Mouse (Mus musculus) heart, adult 2 months (tissue): ENCODE measurements around the gene Tbxas1. TPM values are rescaled to one million over a fixed set of nuclear protein-coding genes. Genes with fewer than 3 reads are reported as not detected.

Experiments
- DNase-seq, 2 experiments: peaks; one replicate each; pipeline ENCODE4 v3.0.0; 2021
- H3K27ac ChIP-seq: fragments of 200-600 bp; 2 replicates; pipeline ENCODE4 v1.8.1; 2022
- H3K27me3 ChIP-seq: fragments of 200-500 bp; 2 replicates; pipeline ENCODE4 v1.6.1; 2012; ENCODE audit warnings: mild to moderate bottlenecking, low read length, inconsistent platforms, mixed read lengths; ENCODE audit not compliant: control insufficient read depth, insufficient read depth
- H3K36me3 ChIP-seq: fragments of 200-500 bp; 2 replicates; pipeline ENCODE4 v1.6.1; 2012; ENCODE audit warnings: low read length, inconsistent platforms; ENCODE audit not compliant: control insufficient read depth, insufficient read depth
- H3K4me1 ChIP-seq: fragments of 200-500 bp; 2 replicates; pipeline ENCODE4 v1.6.1; 2011; ENCODE audit warnings: low read length; ENCODE audit not compliant: control insufficient read depth, insufficient read depth
- H3K4me3 ChIP-seq: fragments of 200-600 bp; 2 replicates; pipeline ENCODE4 v1.8.1; 2022
- H3K79me2 ChIP-seq: fragments of 200-500 bp; replicated peaks from 2 replicates; pipeline ENCODE4 v1.6.1; 2012; ENCODE audit warnings: mild to moderate bottlenecking, inconsistent platforms, low read length, moderate library complexity, mixed read lengths; ENCODE audit not compliant: control insufficient read depth, insufficient read depth
- H3K9ac ChIP-seq: fragments of 200-500 bp; 2 replicates; pipeline ENCODE4 v1.6.1; 2012; ENCODE audit warnings: low read depth, mild to moderate bottlenecking, control low read depth, inconsistent platforms, low read length, mixed read lengths
- CTCF ChIP-seq: fragments of 200-600 bp; IDR thresholded peaks from 2 replicates; pipeline ENCODE4 v1.8.1; 2022; ENCODE audit warnings: antibody characterized with exemption, mild to moderate bottlenecking, moderate library complexity
- EP300 ChIP-seq: fragments of 200-500 bp; IDR thresholded peaks from 2 replicates; pipeline ENCODE4 v1.6.1; 2011; ENCODE audit warnings: low read depth, low read length, control low read depth; ENCODE audit not compliant: insufficient read depth
- POLR2A ChIP-seq: fragments of 200-500 bp; IDR thresholded peaks from 2 replicates; pipeline ENCODE4 v1.6.1; 2011; ENCODE audit warnings: mild to moderate bottlenecking, low read depth, low read length, control low read depth; ENCODE audit not compliant: insufficient read depth
- WGBS: fragments of 180-500 bp; shearing (Covaris S2); methylation state at CpG from one replicate; pipeline ENCODE4 v1.1.7; 2018; 5-methylcytosine and 5-hydroxymethylcytosine counted together
- intact Hi-C: fragments of 180-260 bp; cut with DNase I; formaldehyde crosslinking; loops from one replicate; pipeline ENCODE4 v1.15.1; 2025
- polyA plus RNA-seq: library from polyadenylated mRNA; depleted of rRNA; stranded (reverse); fragments of >200 nt; gene quantifications from 2 replicates; pipeline ENCODE4 v1.2.3, GENCODE M21; 2012
- total RNA-seq, 2 experiments: library from RNA; stranded (reverse); gene quantifications; 2 replicates each; pipeline ENCODE4 v1.2.3; 2021

The Tbxas1 gene
- total and polyA plus RNA-seq, 3 experiments, result 1.9 to 2.7 (median 2.1) TPM

DNA sequence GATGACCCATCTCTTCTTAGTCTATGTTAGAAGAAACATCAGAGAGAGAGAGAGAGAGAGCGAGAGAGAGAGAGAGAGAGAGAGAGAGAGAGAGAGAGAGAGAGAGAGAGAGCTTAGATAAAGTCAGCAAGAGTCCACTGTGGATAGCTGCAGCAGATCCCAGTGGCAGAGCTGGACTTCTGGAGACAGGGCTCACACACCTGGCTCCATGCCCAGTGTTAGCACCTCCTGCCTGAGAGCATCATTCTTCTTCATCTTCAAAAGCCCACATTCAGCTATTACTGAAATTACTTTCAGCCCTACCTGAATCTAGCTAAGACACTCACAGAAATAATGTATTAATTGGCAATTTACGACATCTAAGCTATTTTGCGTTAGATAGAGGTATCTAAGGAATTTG is 85.2 kb downstream of the Tbxas1 start:
- 43% methylated on average over 3 of the region's 3 CpGs for WGBS
- intact Hi-C loops, result no loop called here
- Histone ChIP-seq H3K36me3 (no peaks in the 10 kb centered on the region), H3K79me2 (no peaks in the 10 kb centered on the region), H3K27ac (no peak overlapping the region), H3K27me3 (no peaks in the 10 kb centered on the region), H3K9ac (no peak overlapping the region), H3K4me1 (no peaks in the 10 kb centered on the region), H3K4me3 (no peak overlapping the region)
- TF ChIP-seq EP300, result no peak
- TF ChIP-seq POLR2A, result no peak
- TF ChIP-seq CTCF, result no peak
- no peak for DNase-seq

DNA sequence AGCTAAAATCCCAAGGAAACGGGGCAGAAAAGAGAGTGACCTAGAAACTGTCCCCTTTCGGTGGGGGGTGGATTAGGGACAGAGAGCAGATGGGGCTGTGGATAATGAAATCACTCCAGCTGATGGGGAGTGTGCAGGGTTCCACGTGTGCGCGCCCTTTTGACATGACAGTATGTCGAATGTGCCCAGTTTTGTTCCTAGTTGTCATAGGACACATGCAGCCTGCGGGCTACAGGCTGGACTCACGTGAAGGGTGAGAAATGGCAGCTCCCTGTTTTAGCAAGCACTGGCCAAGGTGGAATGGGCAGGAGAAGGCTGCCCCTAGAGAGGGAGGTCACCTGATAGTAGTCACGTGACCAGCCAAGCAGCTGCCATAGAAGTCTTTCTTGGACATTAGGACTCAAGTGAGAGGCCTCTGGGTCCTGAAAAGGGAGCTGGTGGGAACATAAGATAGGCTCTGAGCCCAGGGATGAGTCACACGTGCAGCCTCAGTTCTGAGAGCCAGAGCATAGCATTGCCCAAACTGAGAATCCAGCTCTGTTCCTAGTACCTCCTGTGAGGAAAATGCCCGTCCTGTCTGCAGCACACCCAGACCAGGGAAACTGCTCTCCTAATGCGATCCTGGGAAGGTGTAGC is 85.7 kb downstream of the Tbxas1 start:
- no peak overlapping the region for H3K27ac ChIP-seq
- no peaks in the 10 kb centered on the region for H3K4me1 ChIP-seq
- intact Hi-C loops, result no loop called here
- no peak overlapping the region for H3K4me3 ChIP-seq
- H3K9ac ChIP-seq, result no peak overlapping the region
- TF ChIP-seq POLR2A (no peak), EP300 (0 out of 2 replicates have a peak, but pooled peaks have one; percentile 9), CTCF (no peak)
- no peaks in the 10 kb centered on the region for H3K27me3 ChIP-seq
- H3K36me3 ChIP-seq, result no peaks in the 10 kb centered on the region
- peak; percentile 48 to 68 for DNase-seq
- 43% methylated on average over 12 of the region's 12 CpGs for WGBS
- no peaks in the 10 kb centered on the region for H3K79me2 ChIP-seq

DNA sequence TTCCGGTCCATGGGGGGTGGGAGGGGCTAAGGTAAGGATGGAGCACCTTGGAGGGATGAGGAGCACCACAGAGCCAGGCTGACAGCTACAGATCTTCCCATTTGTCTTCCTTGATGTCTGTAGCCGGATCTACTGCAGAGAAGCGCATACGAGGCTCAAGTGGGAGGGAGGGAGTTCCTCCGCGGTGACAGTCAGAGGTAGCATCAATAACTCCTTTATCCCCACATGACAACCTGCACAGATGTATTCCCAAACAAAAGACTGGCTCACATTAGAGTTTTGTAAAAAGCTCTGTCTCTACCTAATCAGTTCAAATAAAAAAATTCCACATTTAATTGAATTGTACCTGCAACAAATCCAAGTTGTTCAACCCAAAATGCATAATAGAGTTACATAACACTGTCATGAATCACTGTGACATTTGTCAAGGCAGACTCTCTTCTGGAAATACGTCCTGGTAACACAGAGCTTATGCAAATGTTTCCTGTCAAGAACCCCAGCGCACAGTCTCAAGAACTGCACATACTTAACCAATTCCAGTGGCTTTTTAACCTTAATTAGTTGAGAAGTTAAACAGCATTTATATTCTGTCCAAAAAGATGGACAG is 86.3 kb downstream of the Tbxas1 start:
- Histone ChIP-seq H3K79me2 (no peaks in the 10 kb centered on the region), H3K27me3 (no peaks in the 10 kb centered on the region), H3K4me1 (no peaks in the 10 kb centered on the region), H3K27ac (no peak overlapping the region), H3K4me3 (no peak overlapping the region), H3K36me3 (no peaks in the 10 kb centered on the region), H3K9ac (no peak overlapping the region)
- 65% methylated on average over 8 of the region's 8 CpGs for WGBS
- intact Hi-C loops, result no loop called here
- no peak for TF ChIP-seq POLR2A
- TF ChIP-seq CTCF, result no peak
- TF ChIP-seq EP300, result no peak
- no peak for DNase-seq

DNA sequence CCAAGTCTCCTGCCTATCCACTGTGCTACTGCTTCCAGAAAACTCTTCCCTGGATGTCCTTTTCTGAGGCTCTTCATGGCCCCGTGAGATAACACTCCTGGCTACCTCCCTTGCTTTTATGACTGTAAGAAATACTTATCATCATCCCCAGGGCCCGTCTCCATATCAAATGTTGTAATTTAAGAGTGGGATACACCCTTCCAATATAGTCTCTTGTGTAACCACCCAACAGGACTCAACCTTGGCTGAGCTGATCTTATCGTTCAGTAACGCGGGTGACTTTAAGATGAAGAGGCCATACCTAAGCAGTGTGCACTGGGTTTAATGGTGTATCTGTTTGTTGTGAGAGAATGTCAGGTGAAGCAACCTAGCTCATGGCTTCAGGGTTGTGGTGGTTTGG is 91.6 kb downstream of the Tbxas1 start:
- DNase-seq, result no peak
- H3K27me3 ChIP-seq, result no peaks in the 10 kb centered on the region
- WGBS, result 93% methylated on average over 5 of the region's 5 CpGs

DNA sequence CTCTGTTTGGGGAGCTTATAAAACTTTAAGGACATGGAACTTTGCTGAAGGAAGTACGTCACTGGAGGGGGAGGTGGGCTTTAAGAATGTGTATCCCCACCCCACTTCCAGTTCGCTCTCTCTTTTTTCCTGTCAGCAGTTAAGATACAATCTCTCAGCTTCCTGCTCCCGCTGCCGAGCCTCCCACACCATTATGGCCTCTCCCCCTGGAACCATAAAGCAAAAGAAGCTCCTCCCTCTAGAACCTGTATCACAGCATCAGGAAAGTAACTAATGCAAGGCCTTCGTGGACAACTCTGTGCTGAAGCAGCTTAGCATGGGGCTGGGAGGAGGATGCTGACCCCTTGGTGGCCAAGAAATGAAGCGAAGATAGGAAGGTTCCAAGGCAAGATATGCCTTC is 92.1 kb downstream of the Tbxas1 start:
- H3K9ac ChIP-seq, result no peak overlapping the region
- H3K27ac ChIP-seq, result no peak overlapping the region
- H3K4me1 ChIP-seq, result no peaks in the 10 kb centered on the region
- no peak overlapping the region for H3K4me3 ChIP-seq
- TF ChIP-seq EP300 (no peak), CTCF (no peak), POLR2A (no peak)
- WGBS, result 54% methylated on average over 6 of the region's 6 CpGs
- H3K79me2 ChIP-seq, result no peaks in the 10 kb centered on the region
- DNase-seq, result no peak
- H3K36me3 ChIP-seq, result no peaks in the 10 kb centered on the region
- H3K27me3 ChIP-seq, result no peaks in the 10 kb centered on the region
- intact Hi-C loops, result no loop called here

More for the DNA sequence above, 91.6 kb downstream of the Tbxas1 start:
- Histone ChIP-seq H3K27ac (no peak overlapping the region), H3K4me3 (no peak overlapping the region), H3K79me2 (no peaks in the 10 kb centered on the region), H3K36me3 (no peaks in the 10 kb centered on the region), H3K4me1 (no peaks in the 10 kb centered on the region), H3K9ac (no peak overlapping the region)
- TF ChIP-seq CTCF, result no peak
- no peak for TF ChIP-seq EP300
- TF ChIP-seq POLR2A, result no peak
- intact Hi-C loops, result no loop called here

DNA sequence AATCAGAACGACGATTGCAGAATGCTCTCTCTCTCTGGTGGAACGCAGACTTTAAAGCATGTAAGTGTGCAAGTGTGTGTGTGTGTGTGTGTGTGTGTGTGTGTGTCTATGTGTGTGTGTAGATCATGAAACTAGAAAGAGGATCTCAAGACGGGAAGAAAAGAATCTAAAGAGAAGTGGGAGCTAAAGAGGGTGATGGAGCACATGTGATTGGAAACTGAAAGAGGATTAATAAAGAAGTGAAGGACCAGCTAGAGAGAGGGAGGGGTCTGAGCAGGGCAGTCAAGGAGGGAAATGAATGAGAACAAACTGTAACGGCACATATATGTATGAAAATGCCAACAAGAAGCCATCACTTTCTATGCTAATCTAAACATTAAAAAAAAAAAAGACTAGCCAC is 92.8 kb downstream of the Tbxas1 start:
- H3K9ac ChIP-seq, result no peak overlapping the region
- no peaks in the 10 kb centered on the region for H3K79me2 ChIP-seq
- WGBS, result 87% methylated on average over 5 of the region's 5 CpGs
- H3K4me3 ChIP-seq, result no peak overlapping the region
- H3K36me3 ChIP-seq, result no peaks in the 10 kb centered on the region
- no peak overlapping the region for H3K27ac ChIP-seq
- DNase-seq, result no peak
- H3K27me3 ChIP-seq, result no peaks in the 10 kb centered on the region
- no peaks in the 10 kb centered on the region for H3K4me1 ChIP-seq
- TF ChIP-seq CTCF (no peak), POLR2A (no peak), EP300 (no peak)
- intact Hi-C loops, result no loop called here
